Mouse (Mus musculus) B cell, adult (primary cell): ENCODE data around the gene Plxnb1. TPM values are rescaled to one million over a fixed set of nuclear protein-coding genes. Genes with fewer than 3 reads are reported as not detected.

Experiments used
- total RNA-seq: library from RNA; stranded (reverse); gene quantifications from 4 replicates; pipeline ENCODE4 v1.2.4, GENCODE M21; 2023; ENCODE audit not compliant: inconsistent age

Plxnb1 gene
- 0.24 to 0.51 TPM (median 0.28 TPM) in 4 replicates for total RNA-seq

GRCm38 (mm10) chr9:109095137-109095982 is at the start of gene Plxnb1:
Gene Plxnb1, plus strand, starts transcription at chr9:109095389.

GRCm38 (mm10) chr9:109059136-109059903 is 35.9 kb upstream of the Plxnb1 start, which contains the start of gene Trex1:
Gene Trex1, minus strand, starts transcription at chr9:109059734.

GRCm38 (mm10) chr9:109073661-109074573 is 21.3 kb upstream of the Plxnb1 start, which contains the start of gene Atrip:
Gene Atrip, minus strand, starts transcription at chr9:109074124.

GRCm38 (mm10) chr9:109082124-109082800 is 12.9 kb upstream of the Plxnb1 start, which contains the start of the genes Ccdc51 and Tma7:
Gene Ccdc51, plus strand, starts transcription at chr9:109082493.
Gene Tma7, minus strand, starts transcription at chr9:109082587.

GRCm38 (mm10) chr9:109161941-109162340 is 66.8 kb downstream of the Plxnb1 start, which contains the start of gene Fbxw21:
Gene Fbxw21, minus strand, starts transcription at chr9:109162041.

Other genes starting within 250 kb of the Plxnb1 start
- 9.4 to 15.0 TPM (median 10.4 TPM) in 4 replicates for gene Slc26a6, start 242.1 kb upstream of the Plxnb1 start, total RNA-seq
- not detected in 4 replicates for gene Tmem89, start 180.8 kb upstream of the Plxnb1 start, total RNA-seq
- 160 to 191 TPM (median 173 TPM) in 4 replicates for gene Uqcrc1, start 158.8 kb upstream of the Plxnb1 start, total RNA-seq
- gene Col7a1, start 141.8 kb upstream of the Plxnb1 start, total RNA-seq, result 2.9 to 7.1 TPM (median 4.6 TPM) in 4 replicates
- gene Ucn2, start 109.4 kb upstream of the Plxnb1 start, total RNA-seq, result 0.45 to 0.74 TPM (median 0.64 TPM) in 3 of 4 replicates, not detected in the other
- gene Pfkfb4, start 103.6 kb upstream of the Plxnb1 start, total RNA-seq, result 26.1 to 36.7 TPM (median 28.4 TPM) in 4 replicates
- gene Shisa5, start 56.8 kb upstream of the Plxnb1 start, total RNA-seq, result 1,721 to 2,235 TPM (median 1,997 TPM) in 4 replicates
- 9.9 to 16.9 TPM (median 14.7 TPM) in 4 replicates for gene Trex1, start 35.7 kb upstream of the Plxnb1 start, total RNA-seq
- 32.4 to 38.0 TPM (median 36.4 TPM) in 4 replicates for gene Atrip, start 21.3 kb upstream of the Plxnb1 start, total RNA-seq
- 7.4 to 10.1 TPM (median 9.6 TPM) in 4 replicates for gene Ccdc51, start 12.9 kb upstream of the Plxnb1 start, total RNA-seq
- 302 to 333 TPM (median 324 TPM) in 4 replicates for gene Tma7, start 12.8 kb upstream of the Plxnb1 start, total RNA-seq
- not detected in 4 replicates for gene Fbxw21, start 66.7 kb downstream of the Plxnb1 start, total RNA-seq
- 0.39 TPM in 1 of 4 replicates, not detected in the others for gene Fbxw13, start 100.6 kb downstream of the Plxnb1 start, total RNA-seq
- gene Fbxw20, start 139.4 kb downstream of the Plxnb1 start, total RNA-seq, result not detected in 4 replicates
- not detected in 4 replicates for gene Fbxw14, start 192.3 kb downstream of the Plxnb1 start, total RNA-seq
- gene Fbxw28, start 244.3 kb downstream of the Plxnb1 start, total RNA-seq, result not detected in 4 replicates